Mouse (Mus musculus) CD4-positive, CD25-positive, alpha-beta regulatory T cell, adult 2 months (primary cell): Measurements from ENCODE around the gene Rhot2.

Source experiments
- DNase-seq: peaks from one replicate; pipeline ENCODE4 v3.0.0-alpha.2; 2012; ENCODE audit warnings: low read depth, low spot score

Gene Rhot2

GRCm38 (mm10) chr17:25842509-25842908 is 2.1 kb downstream of the Rhot2 start:
- no peak for DNase-seq

GRCm38 (mm10) chr17:25841117-25841880 is 3.4 kb downstream of the Rhot2 start, which contains the start of gene Gm20683:
Gene Gm20683, minus strand, starts transcription at chr17:25841763.
- no peak for DNase-seq

- DNase-seq = no peak
These were observed 4.1 kb downstream of the Rhot2 start for GRCm38 (mm10) chr17:25840519-25840918.

- DNase-seq = no peak
These were observed 5.0 kb downstream of the Rhot2 start for GRCm38 (mm10) chr17:25839455-25840235.

- no peak for DNase-seq
These were observed 5.7 kb downstream of the Rhot2 start for GRCm38 (mm10) chr17:25838904-25839303.

- no peak for DNase-seq
These were observed 7.1 kb downstream of the Rhot2 start for GRCm38 (mm10) chr17:25837533-25837932.

- DNase-seq = peak; percentile 62
These were observed 7.6 kb downstream of the Rhot2 start, which contains the start of gene Rhbdl1 for GRCm38 (mm10) chr17:25837076-25837410. Gene Rhbdl1, minus strand, starts transcription at chr17:25837295.

GRCm38 (mm10) chr17:25836397-25837075 is 8.1 kb downstream of the Rhot2 start:
- no peak for DNase-seq

GRCm38 (mm10) chr17:25835816-25836215 is 8.8 kb downstream of the Rhot2 start:
- DNase-seq = no peak

- DNase-seq = no peak
These were observed 9.3 kb downstream of the Rhot2 start for GRCm38 (mm10) chr17:25835301-25835700.

GRCm38 (mm10) chr17:25834595-25835222 is 9.9 kb downstream of the Rhot2 start:
- DNase-seq = no peak

GRCm38 (mm10) chr17:25833961-25834594 is 10.6 kb downstream of the Rhot2 start:
- no peak for DNase-seq

- DNase-seq = peak; percentile 64
These were observed 11.4 kb downstream of the Rhot2 start, which contains the start of gene Stub1 for GRCm38 (mm10) chr17:25833291-25833663. Gene Stub1, minus strand, starts transcription at chr17:25833404.

GRCm38 (mm10) chr17:25832436-25833290 is 12.0 kb downstream of the Rhot2 start:
- peak; percentile 98 for DNase-seq

- DNase-seq = no peak
These were observed 13.0 kb downstream of the Rhot2 start for GRCm38 (mm10) chr17:25831451-25832281.

- DNase-seq = no peak
These were observed 13.7 kb downstream of the Rhot2 start for GRCm38 (mm10) chr17:25830806-25831431.

GRCm38 (mm10) chr17:25830200-25830753 is 14.4 kb downstream of the Rhot2 start:
- DNase-seq = no peak

GRCm38 (mm10) chr17:25829558-25830017 is 15.1 kb downstream of the Rhot2 start:
- DNase-seq = no peak
